Mouse (Mus musculus): Measurements from ENCODE around the gene Ism1. TPM values are rescaled to one million over a fixed set of nuclear protein-coding genes. Genes with fewer than 3 reads are reported as not detected.

Gene Ism1
- total and polyA plus RNA-seq, 3 experiments: 0.91 to 1.5 (median 1.0) TPM

DNA sequence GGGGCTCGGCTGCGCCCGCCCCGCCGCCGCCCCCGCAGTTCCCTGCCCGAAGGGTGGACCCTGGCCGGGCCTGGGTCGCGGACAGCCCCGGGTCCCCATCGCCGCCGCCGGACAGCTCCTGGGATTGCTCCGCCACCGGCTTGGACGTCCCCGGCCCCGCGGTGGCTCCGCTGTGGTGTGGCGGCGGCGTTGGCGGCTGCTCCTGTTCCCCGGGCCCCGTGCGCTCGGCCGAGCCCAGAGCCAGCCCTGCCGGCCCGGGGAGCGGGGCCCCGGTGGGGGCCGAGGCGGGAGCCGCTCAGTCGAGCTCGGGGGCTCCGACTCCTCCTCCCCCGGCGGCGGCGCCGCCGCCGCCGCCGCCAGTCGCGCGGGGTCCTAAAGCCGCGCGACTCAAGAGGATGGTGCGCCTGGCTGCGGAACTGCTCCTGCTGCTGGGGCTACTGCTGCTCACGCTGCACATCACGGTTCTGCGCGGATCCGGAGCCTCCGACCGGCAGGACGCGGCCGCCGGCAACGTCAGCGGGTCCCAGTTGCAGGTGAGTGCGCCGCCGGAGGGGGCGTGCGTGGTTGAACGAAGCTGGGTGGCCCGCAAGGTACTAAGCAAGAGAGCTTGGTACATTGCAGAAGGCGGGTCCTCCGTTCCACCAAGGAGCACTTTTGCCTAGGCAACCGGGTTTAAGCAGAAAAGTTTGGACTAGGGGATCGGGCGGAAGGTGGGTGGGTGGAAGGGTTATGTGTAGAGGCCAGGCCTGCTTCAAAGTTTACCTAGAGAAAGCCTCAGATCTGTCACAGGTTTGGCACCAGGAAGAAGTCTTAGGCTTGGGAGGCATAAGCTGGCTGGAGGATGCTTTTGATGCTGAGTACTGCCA, 530 bp downstream of the Ism1 start:
- TF ChIP-seq POLR2A (IDR thresholded peaks at IDR 0.05; ENCODE audit: insufficient read depth, low read depth, low read length) (no peak), CTCF (IDR thresholded peaks at IDR 0.05) (peak; percentile 35), EP300 (IDR thresholded peaks at IDR 0.05; ENCODE audit: insufficient read depth, low read depth, low read length) (no peak)
- H3K4me1 ChIP-seq (ENCODE audit: control insufficient read depth, insufficient read depth, low read length): no peaks in the 10 kb centered on the region
- intact Hi-C loops (cut with DNase I): loop anchor here (5.0 kb wide), 1 partner anchor 86 kb away; no protein-coding TSS in a partner anchor
- 2% methylated on average over 81 of the region's 84 CpGs for WGBS
- H3K9ac ChIP-seq (ENCODE audit: low read depth, low read length): peak overlapping the region; percentile 48
- H3K36me3 ChIP-seq (ENCODE audit: control insufficient read depth, insufficient read depth, low read length): no peaks in the 10 kb centered on the region
- DNase-seq: peak in 1 of 2 experiments; percentile 48
- no peaks in the 10 kb centered on the region for H3K27me3 ChIP-seq (ENCODE audit: control insufficient read depth, insufficient read depth, low read length)
- H3K27ac ChIP-seq: peak overlapping the region; percentile 23; the same call in 1 of the 2 replicates
- H3K4me3 ChIP-seq: peak overlapping the region; percentile 59
- no peaks in the 10 kb centered on the region for H3K79me2 ChIP-seq (replicated peaks; ENCODE audit: control insufficient read depth, insufficient read depth, low read length)

DNA sequence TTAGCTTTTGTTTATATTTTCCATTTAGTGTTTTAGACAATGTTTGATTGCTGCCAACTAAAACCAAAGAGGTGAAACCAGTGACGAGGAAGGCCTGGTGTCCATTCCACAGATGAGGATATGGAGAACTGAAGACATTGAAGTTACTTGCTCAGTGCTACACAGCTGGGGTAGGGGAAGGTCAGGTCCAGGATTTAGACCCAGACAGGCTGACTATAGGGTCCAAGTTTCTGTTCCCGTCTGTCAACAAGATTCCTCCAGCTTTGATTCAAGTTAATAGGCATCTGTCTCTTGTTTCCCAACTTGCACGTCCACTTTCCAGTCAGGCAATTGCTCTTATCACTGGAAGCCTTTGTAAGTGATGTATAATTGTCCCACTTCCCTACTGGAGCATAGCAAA, 4.6 kb downstream of the Ism1 start:
- H3K27ac ChIP-seq: no peak overlapping the region
- DNase-seq: no peak
- H3K79me2 ChIP-seq (replicated peaks; ENCODE audit: control insufficient read depth, insufficient read depth, low read length): no peaks in the 10 kb centered on the region
- no peaks in the 10 kb centered on the region for H3K27me3 ChIP-seq (ENCODE audit: control insufficient read depth, insufficient read depth, low read length)
- intact Hi-C loops (cut with DNase I): no loop called here
- TF ChIP-seq POLR2A (IDR thresholded peaks at IDR 0.05; ENCODE audit: insufficient read depth, low read depth, low read length): no peak
- no peak overlapping the region for H3K9ac ChIP-seq (ENCODE audit: low read depth, low read length)
- H3K4me1 ChIP-seq (ENCODE audit: control insufficient read depth, insufficient read depth, low read length): no peaks in the 10 kb centered on the region
- no peak overlapping the region for H3K4me3 ChIP-seq
- WGBS: 61% methylated on average over 3 of the region's 3 CpGs
- no peaks in the 10 kb centered on the region for H3K36me3 ChIP-seq (ENCODE audit: control insufficient read depth, insufficient read depth, low read length)

DNA sequence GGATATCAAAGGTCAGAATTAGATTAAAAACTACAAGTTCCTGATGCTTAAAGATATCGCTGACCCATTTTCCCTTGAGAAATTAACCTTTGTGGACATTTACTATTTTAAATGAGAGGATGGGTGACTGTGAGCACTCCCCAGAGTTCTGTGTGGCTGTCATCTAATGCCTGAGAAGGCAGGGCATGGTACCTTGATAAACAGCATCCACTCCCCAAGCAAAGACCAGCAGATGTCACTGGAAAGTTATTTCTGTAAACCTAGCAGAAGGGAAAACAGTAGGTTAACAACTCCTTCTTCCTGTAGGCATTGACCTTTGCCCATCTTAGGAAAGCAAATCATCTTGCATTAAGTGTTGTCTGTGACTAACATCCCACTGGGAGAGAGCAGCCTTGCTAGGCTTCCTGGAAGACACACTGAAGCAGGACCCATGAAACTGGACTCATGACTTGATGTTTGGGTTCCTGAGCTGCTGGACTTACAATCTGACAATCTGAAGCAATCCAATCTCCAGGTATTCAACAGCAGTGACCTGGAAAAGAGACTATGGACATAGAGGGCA, 11.5 kb downstream of the Ism1 start:
- Histone ChIP-seq H3K79me2 (replicated peaks; ENCODE audit: control insufficient read depth, insufficient read depth, low read length) (no peaks in the 10 kb centered on the region), H3K36me3 (ENCODE audit: control insufficient read depth, insufficient read depth, low read length) (no peaks in the 10 kb centered on the region), H3K27me3 (ENCODE audit: control insufficient read depth, insufficient read depth, low read length) (no peaks in the 10 kb centered on the region), H3K4me3 (no peak overlapping the region), H3K4me1 (ENCODE audit: control insufficient read depth, insufficient read depth, low read length) (no peaks in the 10 kb centered on the region), H3K27ac (no peak overlapping the region), H3K9ac (ENCODE audit: low read depth, low read length) (no peak overlapping the region)
- DNase-seq: no peak
- intact Hi-C loops (cut with DNase I): no loop called here
- 87% methylated on average over 1 of the region's 1 CpGs for WGBS
- TF ChIP-seq EP300 (IDR thresholded peaks at IDR 0.05; ENCODE audit: insufficient read depth, low read depth, low read length): no peak

DNA sequence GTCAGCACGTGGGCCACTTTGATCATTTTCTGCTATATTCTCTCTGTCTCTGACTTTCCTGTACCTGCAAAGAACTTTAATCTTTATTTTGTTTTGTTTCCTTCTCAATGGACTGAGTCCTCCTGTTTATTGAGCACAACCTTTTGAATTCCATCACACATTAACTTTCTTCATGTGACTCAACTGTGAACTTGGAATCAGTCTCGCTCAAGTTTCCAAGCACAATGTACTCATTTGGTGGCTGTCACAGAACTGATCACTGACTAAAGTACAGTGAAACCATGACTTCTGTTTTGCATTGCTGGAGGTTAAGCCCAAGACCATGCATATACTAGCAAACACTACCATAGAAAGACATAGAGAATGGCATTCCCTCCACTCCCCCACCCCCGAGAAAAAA, 15.5 kb downstream of the Ism1 start:
- intact Hi-C loops (cut with DNase I): no loop called here
- Histone ChIP-seq H3K36me3 (ENCODE audit: control insufficient read depth, insufficient read depth, low read length) (no peaks in the 10 kb centered on the region), H3K4me3 (no peak overlapping the region), H3K4me1 (ENCODE audit: control insufficient read depth, insufficient read depth, low read length) (no peaks in the 10 kb centered on the region), H3K27ac (no peak overlapping the region), H3K27me3 (ENCODE audit: control insufficient read depth, insufficient read depth, low read length) (no peaks in the 10 kb centered on the region), H3K9ac (ENCODE audit: low read depth, low read length) (no peak overlapping the region), H3K79me2 (replicated peaks; ENCODE audit: control insufficient read depth, insufficient read depth, low read length) (no peaks in the 10 kb centered on the region)
- WGBS: 81% methylated on average over 3 of the region's 3 CpGs
- no peak for TF ChIP-seq POLR2A (IDR thresholded peaks at IDR 0.05; ENCODE audit: insufficient read depth, low read depth, low read length)
- TF ChIP-seq EP300 (IDR thresholded peaks at IDR 0.05; ENCODE audit: insufficient read depth, low read depth, low read length): no peak
- no peak for TF ChIP-seq CTCF (IDR thresholded peaks at IDR 0.05)
- DNase-seq: no peak

DNA sequence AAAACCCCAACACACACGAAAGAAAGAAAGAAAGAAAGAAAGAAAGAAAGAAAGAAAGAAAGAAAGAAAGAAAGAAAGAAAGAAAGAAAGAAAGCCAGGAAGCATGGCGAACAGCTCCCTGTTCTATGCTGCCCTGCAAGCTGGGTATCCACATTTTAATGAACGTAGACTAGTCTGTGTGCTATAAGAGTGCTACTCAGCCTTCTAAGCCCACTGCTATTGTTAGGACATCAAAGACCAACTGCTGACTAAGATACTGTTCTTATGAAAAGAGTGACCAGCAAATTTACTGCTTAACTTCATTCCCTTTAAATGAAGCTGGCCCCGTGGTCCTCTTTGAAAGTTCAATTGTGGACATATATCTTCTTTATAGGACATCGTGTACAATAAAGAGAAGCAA, 16.7 kb downstream of the Ism1 start:
- intact Hi-C loops (cut with DNase I): no loop called here
- H3K79me2 ChIP-seq (replicated peaks; ENCODE audit: control insufficient read depth, insufficient read depth, low read length): no peaks in the 10 kb centered on the region
- TF ChIP-seq CTCF (IDR thresholded peaks at IDR 0.05) (no peak), POLR2A (IDR thresholded peaks at IDR 0.05; ENCODE audit: insufficient read depth, low read depth, low read length) (no peak), EP300 (IDR thresholded peaks at IDR 0.05; ENCODE audit: insufficient read depth, low read depth, low read length) (no peak)
- H3K27ac ChIP-seq: no peak overlapping the region
- no peak for DNase-seq
- H3K4me1 ChIP-seq (ENCODE audit: control insufficient read depth, insufficient read depth, low read length): no peaks in the 10 kb centered on the region
- no peak overlapping the region for H3K4me3 ChIP-seq
- no peaks in the 10 kb centered on the region for H3K27me3 ChIP-seq (ENCODE audit: control insufficient read depth, insufficient read depth, low read length)
- 82% methylated on average over 5 of the region's 5 CpGs for WGBS
- H3K9ac ChIP-seq (ENCODE audit: low read depth, low read length): no peak overlapping the region
- no peaks in the 10 kb centered on the region for H3K36me3 ChIP-seq (ENCODE audit: control insufficient read depth, insufficient read depth, low read length)

DNA sequence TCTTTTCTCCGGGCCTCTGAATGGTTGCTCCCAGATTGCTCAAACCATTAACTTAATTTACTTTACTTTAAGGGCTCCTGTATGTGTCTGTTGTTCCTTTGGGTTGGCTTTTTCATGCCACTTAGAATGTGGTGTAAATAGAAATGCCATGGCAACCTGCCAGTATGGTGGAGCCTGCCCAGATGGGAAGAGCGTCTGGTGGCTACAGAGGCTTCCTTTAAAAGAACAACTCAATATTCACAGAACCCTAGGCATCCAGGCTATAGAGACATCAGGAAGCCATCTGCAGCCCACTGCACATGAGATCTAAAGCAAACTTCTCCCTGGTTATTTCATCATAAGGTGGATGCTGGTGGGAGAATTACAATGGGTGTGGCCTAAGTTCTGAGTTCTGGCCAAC, 18.6 kb downstream of the Ism1 start:
- no peaks in the 10 kb centered on the region for H3K36me3 ChIP-seq (ENCODE audit: control insufficient read depth, insufficient read depth, low read length)
- DNase-seq: no peak
- WGBS: 53% methylated on average over 2 of the region's 2 CpGs

More for the DNA sequence above, 18.6 kb downstream of the Ism1 start:
- Histone ChIP-seq H3K4me1 (ENCODE audit: control insufficient read depth, insufficient read depth, low read length) (no peaks in the 10 kb centered on the region), H3K27ac (no peak overlapping the region), H3K79me2 (replicated peaks; ENCODE audit: control insufficient read depth, insufficient read depth, low read length) (no peaks in the 10 kb centered on the region), H3K4me3 (no peak overlapping the region), H3K27me3 (ENCODE audit: control insufficient read depth, insufficient read depth, low read length) (no peaks in the 10 kb centered on the region), H3K9ac (ENCODE audit: low read depth, low read length) (no peak overlapping the region)
- TF ChIP-seq POLR2A (IDR thresholded peaks at IDR 0.05; ENCODE audit: insufficient read depth, low read depth, low read length) (no peak), CTCF (IDR thresholded peaks at IDR 0.05) (no peak), EP300 (IDR thresholded peaks at IDR 0.05; ENCODE audit: insufficient read depth, low read depth, low read length) (no peak)
- intact Hi-C loops (cut with DNase I): no loop called here

Measured in heart, adult 2 months (tissue).